Mouse (Mus musculus) left cerebral cortex, adult 18-20 months (tissue): ENCODE measurements around the gene Tmprss13. TPM values are rescaled to one million over a fixed set of nuclear protein-coding genes. Genes with fewer than 3 reads are reported as not detected.

Source experiments
- DNase-seq, 2 experiments: peaks; one replicate each; pipeline ENCODE4 v3.0.0; 2021 to 2022; ENCODE audit warnings: low spot score in 2 of 2, mixed read lengths in 1 of 2
- total RNA-seq, 2 experiments: library from RNA; stranded (reverse); gene quantifications; 2 replicates each; pipeline ENCODE4 v1.2.3; 2021

Tmprss13 gene
- total RNA-seq, 2 experiments from 2014 or later = not detected

DNA sequence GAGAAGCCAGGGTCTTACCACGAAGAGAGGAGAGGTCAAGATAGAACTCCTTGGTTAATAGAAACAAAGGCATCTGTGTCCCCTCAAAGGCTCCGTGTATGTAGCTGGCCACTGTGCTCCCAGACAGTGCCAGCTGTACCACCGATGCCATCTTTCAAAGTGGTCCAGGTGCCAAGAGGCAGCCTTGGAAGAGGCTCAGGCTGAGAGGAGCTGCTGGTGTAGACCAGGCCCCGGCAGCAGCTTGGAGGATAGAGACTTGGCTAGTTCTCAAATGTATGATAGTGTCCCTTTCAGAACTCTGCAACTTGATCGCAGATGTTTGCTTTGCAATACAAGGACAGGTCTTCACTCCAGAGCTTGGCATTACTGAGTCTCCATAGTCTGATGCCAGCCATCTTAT lies 63.4 kb downstream of the Tmprss13 start:
- DNase-seq = no peak

DNA sequence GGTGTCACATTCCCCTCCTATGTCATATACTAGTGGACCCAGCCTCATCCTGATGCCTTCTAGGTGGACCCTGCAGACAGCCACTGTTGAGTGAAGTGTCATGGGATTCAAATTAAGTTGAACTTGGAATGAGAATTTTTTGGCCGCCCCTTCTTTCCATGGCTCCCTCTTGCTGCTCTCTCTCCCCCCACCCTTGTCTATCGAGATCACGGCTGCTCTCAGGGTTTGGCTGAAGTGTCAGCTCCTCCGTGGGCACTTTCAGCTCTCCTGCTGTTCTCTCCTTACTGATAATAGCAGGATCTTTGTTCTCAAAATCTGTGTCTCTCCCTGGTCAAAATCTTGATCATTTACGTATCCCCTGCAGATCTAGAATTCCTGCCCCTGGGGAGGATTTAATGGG lies 63.9 kb downstream of the Tmprss13 start:
- no peak for DNase-seq

DNA sequence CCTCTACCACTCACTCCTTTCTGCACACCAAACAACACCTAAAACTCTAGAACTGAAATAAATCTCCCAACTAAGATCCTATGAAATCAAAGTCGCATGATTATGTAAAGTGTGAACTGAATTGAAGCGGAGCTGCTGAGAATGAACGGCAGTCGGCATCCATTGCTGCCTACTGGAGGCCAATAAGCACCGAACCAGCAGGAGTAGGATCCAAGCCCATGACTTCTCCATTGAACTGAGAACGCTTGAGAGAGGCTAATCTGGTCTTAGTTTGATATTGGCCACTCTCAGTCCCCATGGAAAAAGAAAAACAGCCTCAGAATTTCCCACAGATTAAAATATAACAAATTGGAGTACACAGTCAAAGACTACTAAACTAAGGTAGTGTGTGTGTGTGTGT lies 65.0 kb downstream of the Tmprss13 start:
- DNase-seq = no peak

DNA sequence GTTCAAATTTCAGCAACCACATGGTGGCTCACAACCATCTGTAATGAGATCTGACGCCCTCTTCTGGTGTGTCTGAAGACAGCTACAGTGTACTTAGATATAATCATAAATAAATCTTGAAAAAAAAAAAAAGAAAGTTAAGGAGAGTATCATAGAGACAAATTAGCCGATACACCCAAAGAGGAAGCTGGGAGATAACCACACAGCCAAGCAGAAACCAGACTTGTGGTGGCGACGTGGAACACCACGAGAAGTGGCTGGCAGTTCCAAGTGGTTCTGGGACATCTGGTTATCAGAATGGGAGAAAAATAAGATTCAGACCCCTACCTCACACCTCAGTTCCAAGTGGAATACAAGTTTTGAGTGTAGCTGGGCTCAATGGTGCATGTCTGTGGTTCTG lies 67.8 kb downstream of the Tmprss13 start:
- DNase-seq = no peak

DNA sequence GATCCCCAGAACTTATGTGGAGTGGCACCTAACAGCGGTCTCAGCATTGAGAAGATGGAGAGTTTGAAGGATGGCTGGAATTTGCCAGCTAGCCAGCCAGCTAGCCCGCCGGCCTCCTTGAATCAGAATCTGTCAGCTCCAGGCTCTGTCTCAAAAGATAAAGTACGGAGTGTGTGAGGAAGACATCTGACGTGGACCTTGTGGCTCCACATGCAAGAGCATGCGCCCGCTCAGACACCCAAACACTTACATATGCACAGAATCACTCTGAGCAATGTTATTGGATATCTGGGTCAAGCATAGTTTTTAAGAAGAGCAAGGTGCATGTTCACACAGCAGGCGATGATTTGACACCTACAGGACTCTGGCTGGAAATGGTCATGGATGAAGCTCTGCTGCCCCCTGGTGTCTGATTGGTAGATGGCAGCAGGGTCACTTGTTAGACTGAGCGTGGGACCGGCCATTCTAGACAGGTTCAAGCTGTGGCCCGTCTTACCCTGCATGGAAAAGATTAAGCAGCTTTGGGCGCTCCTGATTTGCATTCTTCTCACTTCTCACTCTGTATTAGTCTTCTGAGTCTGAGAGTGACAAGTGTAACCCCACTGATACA lies 69.6 kb downstream of the Tmprss13 start:
- peak; percentile 89 to 90 for DNase-seq

DNA sequence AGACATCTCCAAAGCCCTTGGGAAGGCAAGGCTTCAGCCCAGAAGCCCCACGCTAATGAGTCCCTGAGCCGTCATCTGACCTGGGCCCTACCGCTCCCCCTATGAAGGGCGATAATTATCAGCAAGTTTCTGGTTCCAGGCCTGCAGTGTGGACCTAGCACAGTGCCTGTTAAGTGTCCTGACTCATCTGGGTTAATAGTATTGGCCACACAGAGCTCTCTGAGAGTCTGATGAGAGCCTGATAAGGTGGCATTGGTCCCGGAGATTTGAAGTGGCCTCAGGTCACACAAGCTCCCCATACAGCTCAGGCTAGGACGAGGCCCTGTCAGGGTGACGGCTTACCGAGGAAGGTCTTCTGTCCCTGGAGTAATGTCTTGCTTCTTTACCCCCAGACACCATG lies 70.7 kb downstream of the Tmprss13 start:
- no peak for DNase-seq

DNA sequence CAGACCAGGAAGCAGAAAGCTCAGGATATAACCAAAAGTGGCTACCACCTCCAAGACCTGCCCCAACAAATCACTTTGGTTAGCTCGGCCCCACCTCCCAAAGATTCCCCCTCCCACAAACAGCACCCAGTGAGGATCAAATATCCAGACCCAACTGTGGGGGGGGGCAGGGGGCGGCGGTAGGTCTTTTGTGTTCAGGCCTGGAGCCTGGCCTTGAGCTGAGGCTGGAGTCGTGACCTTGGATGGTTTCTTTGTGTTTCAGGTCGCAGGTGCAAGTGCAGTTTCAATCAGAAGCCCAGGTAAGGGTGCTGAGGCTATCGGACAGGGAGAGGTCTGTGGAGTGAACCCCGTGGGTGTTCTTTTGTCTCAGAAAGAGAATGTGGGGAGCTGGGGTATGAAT lies 72.4 kb downstream of the Tmprss13 start:
- DNase-seq = no peak

DNA sequence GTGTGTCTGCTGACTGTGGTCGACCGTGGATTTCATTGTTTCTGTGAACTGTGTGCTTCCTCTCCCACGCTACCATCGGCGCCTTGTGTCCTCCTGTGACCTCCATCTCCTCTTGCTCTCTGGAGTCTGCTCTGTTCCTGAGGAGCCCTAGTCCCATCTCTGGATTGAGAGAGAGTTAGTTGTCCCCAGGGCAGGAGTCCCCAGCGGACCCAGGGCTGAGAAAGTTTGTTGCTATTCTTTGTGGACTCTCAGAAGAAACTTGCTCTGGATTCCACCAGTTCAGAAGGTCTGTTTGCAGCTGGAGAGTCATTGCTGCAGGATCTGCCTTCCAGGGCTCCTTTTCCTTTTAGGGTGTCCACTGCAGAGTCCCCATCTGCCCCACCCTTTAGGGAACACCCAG lies 76.3 kb downstream of the Tmprss13 start:
- DNase-seq = no peak

DNA sequence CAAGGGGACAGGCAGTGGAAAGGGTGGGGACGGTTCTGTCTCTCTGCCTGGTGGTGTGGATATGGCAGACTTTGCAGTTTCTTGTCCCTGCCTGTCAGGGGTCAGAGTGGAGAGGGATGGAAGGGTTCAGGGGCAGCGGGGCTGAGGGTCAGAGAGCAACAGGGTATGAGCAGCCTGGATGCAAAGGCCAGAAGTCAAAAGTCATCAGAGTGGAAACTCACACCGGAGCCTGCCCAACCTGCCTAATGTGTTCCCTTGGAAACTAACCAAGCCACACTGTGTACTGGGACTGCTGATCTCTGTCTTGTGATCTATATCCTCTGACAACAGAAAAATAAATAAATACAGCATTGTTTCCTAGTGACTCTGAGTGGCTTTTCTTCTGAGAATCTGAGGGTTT lies 76.9 kb downstream of the Tmprss13 start:
- no peak for DNase-seq

Other genes with a start within 250 kb of the Tmprss13 start
- gene Jaml, start 239.9 kb upstream of the Tmprss13 start, total RNA-seq = 1 to 10 TPM in 1 of 2 experiments, under 1 TPM in 1; 0.35 to 1.3 TPM
- 100 to 1,000 TPM; 267 to 274 TPM for gene Scn2b, start 201.3 kb upstream of the Tmprss13 start, total RNA-seq
- 10 to 100 TPM; 87.0 to 91.4 TPM for gene Scn4b, start 180.7 kb upstream of the Tmprss13 start, total RNA-seq
- 1 to 10 TPM in 1 of 2 experiments, under 1 TPM in 1; 0.84 to 1.3 TPM for gene BC049352, start 137.1 kb upstream of the Tmprss13 start, total RNA-seq
- gene Tmprss4, start 115.0 kb upstream of the Tmprss13 start, total RNA-seq = under 1 TPM in 1 of 2 experiments, not detected in 1; 0.28 TPM
- 1 to 10 TPM; 2.6 to 3.4 TPM for gene Il10ra, start 50.0 kb upstream of the Tmprss13 start, total RNA-seq
- 100 to 1,000 TPM in 1 of 2 experiments, 10 to 100 TPM in 1; 96.2 to 132 TPM for gene Fxyd6, start 51.1 kb downstream of the Tmprss13 start, total RNA-seq
- gene Fxyd2, start 80.6 kb downstream of the Tmprss13 start, total RNA-seq = 1 to 10 TPM; 8.0 to 8.2 TPM
- 10 to 100 TPM; 47.7 to 48.3 TPM for gene Dscaml1, start 107.5 kb downstream of the Tmprss13 start, total RNA-seq